Mouse (Mus musculus): ENCODE data around the gene Ehbp1. TPM values are rescaled to one million over a fixed set of nuclear protein-coding genes. Genes with fewer than 3 reads are reported as not detected.

Gene Ehbp1
- polyA plus RNA-seq, 1 experiment from 2014 or later: 23.5 TPM

GRCm38 (mm10) chr11:21988398-21988946 is 353.6 kb downstream of the Ehbp1 start:
- 59% methylated on average over 1 of the region's 1 CpGs for WGBS
- H3K27me3 ChIP-seq (replicated peaks; ENCODE audit: control insufficient read depth, insufficient read depth, low read length): peaks cover 2% of the 10 kb centered on the region
- no peak overlapping the region for H3K27ac ChIP-seq (ENCODE audit: low read length)
- no peak overlapping the region for H3K9ac ChIP-seq (replicated peaks; ENCODE audit: low read depth, low read length)
- H3K4me3 ChIP-seq (replicated peaks; ENCODE audit: low read length): no peak overlapping the region
- H3K36me3 ChIP-seq (ENCODE audit: control insufficient read depth, insufficient read depth): no peaks in the 10 kb centered on the region
- H3K4me2 ChIP-seq (ENCODE audit: low read length): no peak overlapping the region
- H3K4me1 ChIP-seq (replicated peaks; ENCODE audit: control insufficient read depth, insufficient read depth, low read length): peaks cover 7% of the 10 kb centered on the region; the same call in 1 of the 2 replicates
- no peak for ATAC-seq
- H3K9me3 ChIP-seq (ENCODE audit: control insufficient read depth, low read length): no peaks in the 10 kb centered on the region

- WGBS: 9% methylated on average over 1 of the region's 1 CpGs
- H3K4me2 ChIP-seq (ENCODE audit: low read length): no peak overlapping the region
- no peak overlapping the region for H3K27ac ChIP-seq (ENCODE audit: low read length)
- no peak overlapping the region for H3K4me3 ChIP-seq (replicated peaks; ENCODE audit: low read length)
- no peaks in the 10 kb centered on the region for H3K4me1 ChIP-seq (replicated peaks; ENCODE audit: control insufficient read depth, insufficient read depth, low read length)
- H3K36me3 ChIP-seq (ENCODE audit: control insufficient read depth, insufficient read depth): no peaks in the 10 kb centered on the region
- H3K9ac ChIP-seq (replicated peaks; ENCODE audit: low read depth, low read length): no peak overlapping the region
- no peak for ATAC-seq
- H3K27me3 ChIP-seq (replicated peaks; ENCODE audit: control insufficient read depth, insufficient read depth, low read length): no peaks in the 10 kb centered on the region; the same call in 1 of the 2 replicates
- no peaks in the 10 kb centered on the region for H3K9me3 ChIP-seq (ENCODE audit: control insufficient read depth, low read length)
Measured at GRCm38 (mm10) chr11:21985118-21985517, 357.0 kb downstream of the Ehbp1 start.

GRCm38 (mm10) chr11:21974005-21974531 is 368.0 kb downstream of the Ehbp1 start:
- WGBS: 80% methylated on average over 5 of the region's 5 CpGs
- Histone ChIP-seq H3K4me1 (replicated peaks; ENCODE audit: control insufficient read depth, insufficient read depth, low read length) (no peaks in the 10 kb centered on the region), H3K4me2 (ENCODE audit: low read length) (no peak overlapping the region), H3K27me3 (replicated peaks; ENCODE audit: control insufficient read depth, insufficient read depth, low read length) (no peaks in the 10 kb centered on the region), H3K9ac (replicated peaks; ENCODE audit: low read depth, low read length) (no peak overlapping the region), H3K36me3 (ENCODE audit: control insufficient read depth, insufficient read depth) (no peaks in the 10 kb centered on the region), H3K4me3 (replicated peaks; ENCODE audit: low read length) (no peak overlapping the region), H3K27ac (ENCODE audit: low read length) (no peak overlapping the region), H3K9me3 (ENCODE audit: control insufficient read depth, low read length) (no peaks in the 10 kb centered on the region)
- no peak for ATAC-seq

- 78% methylated on average over 3 of the region's 3 CpGs for WGBS
- ATAC-seq: no peak
- H3K9ac ChIP-seq (replicated peaks; ENCODE audit: low read depth, low read length): no peak overlapping the region
Measured at GRCm38 (mm10) chr11:21973597-21973996, 368.5 kb downstream of the Ehbp1 start.

GRCm38 (mm10) chr11:21968922-21969321 is 373.2 kb downstream of the Ehbp1 start:
- Histone ChIP-seq H3K9ac (replicated peaks; ENCODE audit: low read depth, low read length) (no peak overlapping the region), H3K4me2 (ENCODE audit: low read length) (no peak overlapping the region), H3K9me3 (ENCODE audit: control insufficient read depth, low read length) (no peaks in the 10 kb centered on the region), H3K36me3 (ENCODE audit: control insufficient read depth, insufficient read depth) (no peaks in the 10 kb centered on the region), H3K4me3 (replicated peaks; ENCODE audit: low read length) (no peak overlapping the region), H3K27ac (ENCODE audit: low read length) (no peak overlapping the region), H3K4me1 (replicated peaks; ENCODE audit: control insufficient read depth, insufficient read depth, low read length) (no peaks in the 10 kb centered on the region), H3K27me3 (replicated peaks; ENCODE audit: control insufficient read depth, insufficient read depth, low read length) (no peaks in the 10 kb centered on the region)
- ATAC-seq: no peak
- WGBS: 93% methylated on average over 3 of the region's 3 CpGs

More at GRCm38 (mm10) chr11:21973597-21973996, 368.5 kb downstream of the Ehbp1 start:
- H3K4me3 ChIP-seq (replicated peaks; ENCODE audit: low read length): no peak overlapping the region
- H3K4me2 ChIP-seq (ENCODE audit: low read length): no peak overlapping the region
- H3K27ac ChIP-seq (ENCODE audit: low read length): no peak overlapping the region
- no peaks in the 10 kb centered on the region for H3K27me3 ChIP-seq (replicated peaks; ENCODE audit: control insufficient read depth, insufficient read depth, low read length)
- H3K4me1 ChIP-seq (replicated peaks; ENCODE audit: control insufficient read depth, insufficient read depth, low read length): no peaks in the 10 kb centered on the region
- H3K9me3 ChIP-seq (ENCODE audit: control insufficient read depth, low read length): no peaks in the 10 kb centered on the region
- no peaks in the 10 kb centered on the region for H3K36me3 ChIP-seq (ENCODE audit: control insufficient read depth, insufficient read depth)

Other genes with a start within 250 kb of the Ehbp1 start
- 14.5 and 19.6 TPM in 2 replicates for gene Tmem17, start 169.8 kb upstream of the Ehbp1 start, polyA plus RNA-seq (2015; fragmentation: Nextera tagmentation; extraction: Ambion mirVana)

Measured in forebrain, embryonic 16.5 days (tissue).